Mouse (Mus musculus) urinary bladder, postnatal 36 days (tissue): ENCODE data around the gene Ilk.

Experiments used
- DNase-seq, 2 experiments: peaks; one replicate each; pipeline ENCODE4 v3.0.0; 2022; ENCODE audit warnings: low spot score in 2 of 2, mixed read lengths in 1 of 2

Ilk gene

GRCm38 (mm10) chr7:105784556-105784955 is 48.2 kb downstream of the Ilk start:
- no peak for DNase-seq

- no peak for DNase-seq
Observed at GRCm38 (mm10) chr7:105786506-105787284, 50.3 kb downstream of the Ilk start.

GRCm38 (mm10) chr7:105787285-105788140 is 51.1 kb downstream of the Ilk start, which contains the start of gene Dchs1:
TSS of gene Dchs1 (minus strand) at chr7:105787654.
- no peak for DNase-seq

GRCm38 (mm10) chr7:105791147-105791546 is 54.8 kb downstream of the Ilk start:
- no peak for DNase-seq
